Mouse (Mus musculus): ENCODE measurements around the gene Nxf7.

- TF ChIP-seq POLR2A (IDR thresholded peaks at IDR 0.05; ENCODE audit: borderline replicate concordance, insufficient read depth, low read length) = no peak
- no peak for TF ChIP-seq CTCF (IDR thresholded peaks at IDR 0.05; ENCODE audit: borderline replicate concordance, insufficient read depth, low read depth, low read length)
These were observed 35.7 kb downstream of the Nxf7 start for GRCm38 (mm10) chrX:135562841-135563240.
